Mouse (Mus musculus): ENCODE data around the gene Nmnat1. TPM values are rescaled to one million over a fixed set of nuclear protein-coding genes. Genes with fewer than 3 reads are reported as not detected.
"Not testable (repeated sequence)": the region's sequence is repeated elsewhere in the genome, so short reads cannot be mapped to it uniquely, and the experiment has no call there.

Nmnat1 gene
- total RNA-seq, 2 experiments from 2014 or later: 5.9 to 6.0 TPM

GRCm38 (mm10) chr4:149446309-149446708, 38.7 kb downstream of the Nmnat1 start:
- intact Hi-C loops (cut with DNase I): no loop called here
- no peak for DNase-seq

GRCm38 (mm10) chr4:149445868-149446267, 39.1 kb downstream of the Nmnat1 start:
- intact Hi-C loops (cut with DNase I): no loop called here

GRCm38 (mm10) chr4:149444964-149445701, 39.9 kb downstream of the Nmnat1 start:
- intact Hi-C loops (cut with DNase I): no loop called here
- DNase-seq: peak; percentile 94

More at GRCm38 (mm10) chr4:149445868-149446267, 39.1 kb downstream of the Nmnat1 start:
- DNase-seq: peak; percentile 76

- intact Hi-C loops (cut with DNase I): no loop called here
- no peak for DNase-seq
Measured at GRCm38 (mm10) chr4:149444465-149444864, 40.5 kb downstream of the Nmnat1 start.

- intact Hi-C loops (cut with DNase I): no loop called here
- DNase-seq: no peak
Measured at GRCm38 (mm10) chr4:149442436-149442835, 42.6 kb downstream of the Nmnat1 start.

- intact Hi-C loops (cut with DNase I): no loop called here
- DNase-seq: no peak
Measured at GRCm38 (mm10) chr4:149440576-149440975, 44.4 kb downstream of the Nmnat1 start.

- intact Hi-C loops (cut with DNase I): not testable (repeated sequence)
Measured at GRCm38 (mm10) chr4:149431887-149432286, 53.1 kb downstream of the Nmnat1 start.

GRCm38 (mm10) chr4:149429592-149429991, 55.4 kb downstream of the Nmnat1 start:
- intact Hi-C loops (cut with DNase I): no loop called here
- DNase-seq: peak; percentile 62

More at GRCm38 (mm10) chr4:149431887-149432286, 53.1 kb downstream of the Nmnat1 start:
- DNase-seq: not testable (repeated sequence)

- intact Hi-C loops (cut with DNase I): no loop called here
- peak; percentile 100 for DNase-seq
Measured at GRCm38 (mm10) chr4:149426325-149427199, 58.4 kb downstream of the Nmnat1 start, which contains the start of gene Ube4b. TSS of gene Ube4b (minus strand) at chr4:149426749.

- intact Hi-C loops (cut with DNase I): no loop called here
- peak; percentile 42 for DNase-seq
Measured at GRCm38 (mm10) chr4:149425801-149426292, 59.2 kb downstream of the Nmnat1 start.

GRCm38 (mm10) chr4:149424755-149425154, 60.2 kb downstream of the Nmnat1 start:
- intact Hi-C loops (cut with DNase I): no loop called here
- no peak for DNase-seq

GRCm38 (mm10) chr4:149417854-149418365, 67.1 kb downstream of the Nmnat1 start:
- intact Hi-C loops (cut with DNase I): no loop called here
- DNase-seq: no peak

Other genes starting within 250 kb of the Nmnat1 start
- 100 to 1,000 TPM; 420 to 423 TPM for gene Kif1b, start 177.5 kb downstream of the Nmnat1 start, total RNA-seq (2021)
- 100 to 1,000 TPM; 122 to 134 TPM for gene Ube4b, start 58.5 kb downstream of the Nmnat1 start, total RNA-seq (2021)
- gene Rbp7, start 30.2 kb downstream of the Nmnat1 start, total RNA-seq (2021): not detected
- not detected for gene Tmem274, start 7.8 kb downstream of the Nmnat1 start, total RNA-seq (2021)
- gene Lzic, start within 50 bp of the Nmnat1 start, total RNA-seq (2021): 10 to 100 TPM; 63.7 to 66.2 TPM
- 10 to 100 TPM; 94.7 to 99.4 TPM for gene Ctnnbip1, start 33.0 kb upstream of the Nmnat1 start, total RNA-seq (2021)
- gene Clstn1, start 101.3 kb upstream of the Nmnat1 start, total RNA-seq (2021): 100 to 1,000 TPM; 494 to 507 TPM
- gene Pik3cd, start 217.4 kb upstream of the Nmnat1 start, total RNA-seq (2021): 10 to 100 TPM; 46.2 to 53.7 TPM